Mouse (Mus musculus): Measurements from ENCODE around the gene Prune1.

The Prune1 gene

DNA sequence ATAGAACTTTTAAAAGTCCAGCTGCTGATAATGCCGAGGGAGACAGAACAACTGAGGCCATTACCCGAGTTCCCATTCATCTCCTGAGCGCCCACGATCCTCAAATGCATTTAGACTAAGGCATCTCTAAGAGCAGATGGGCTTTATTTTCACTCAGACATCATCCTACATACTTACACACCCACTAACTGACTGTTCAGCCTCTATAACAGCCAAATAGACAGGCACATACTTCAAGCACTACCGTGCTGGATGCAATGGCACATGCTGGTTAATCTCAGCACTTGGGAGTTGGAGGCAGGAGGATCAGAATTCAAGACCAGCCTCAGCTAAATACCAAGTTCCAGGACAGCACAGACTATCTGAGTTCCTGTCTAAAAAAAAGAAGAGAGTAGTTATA lies 12.1 kb downstream of the Prune1 start:
- Histone ChIP-seq H3K27me3 (ENCODE audit: insufficient read depth, low read length) (no peaks in the 10 kb centered on the region), H3K4me1 (replicated peaks; ENCODE audit: low read depth, low read length) (peaks cover 77% of the 10 kb centered on the region), H3K9me3 (ENCODE audit: low read length) (no peaks in the 10 kb centered on the region), H3K36me3 (ENCODE audit: insufficient read depth, low read length) (peaks cover 57% of the 10 kb centered on the region), H3K4me3 (replicated peaks; ENCODE audit: low read length) (peak overlapping the region; percentile 49)
- TF ChIP-seq CTCF (conservative IDR thresholded peaks at IDR 0.05; ENCODE audit: low read length), result no peak
- TF ChIP-seq POU5F1 (IDR thresholded peaks at IDR 0.05; ENCODE audit: borderline replicate concordance, low read length), result no peak
- no peak for TF ChIP-seq NANOG (IDR thresholded peaks at IDR 0.05; ENCODE audit: borderline replicate concordance, low read length)

DNA sequence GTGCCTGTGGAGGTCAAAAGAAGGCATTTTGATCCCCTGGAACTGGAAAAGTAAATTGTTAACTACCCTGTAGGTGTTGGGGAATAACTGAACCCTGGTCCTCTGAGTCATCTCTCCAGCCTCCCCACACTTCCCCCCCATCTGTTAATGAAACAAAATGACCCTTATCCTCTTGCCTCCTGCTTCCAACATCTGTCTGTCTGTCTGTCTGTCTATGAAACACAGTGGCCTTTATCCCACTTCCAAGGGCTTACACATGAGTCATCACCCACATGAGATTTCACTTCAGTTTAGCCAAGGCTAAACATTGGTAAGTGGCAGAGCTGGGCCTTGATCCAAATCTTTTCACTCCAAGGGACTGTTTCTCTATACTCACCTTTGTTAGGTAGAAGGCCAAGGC lies 14.0 kb downstream of the Prune1 start:
- Histone ChIP-seq H3K4me1 (replicated peaks; ENCODE audit: low read depth, low read length) (peaks cover 80% of the 10 kb centered on the region), H3K9me3 (ENCODE audit: low read length) (no peaks in the 10 kb centered on the region), H3K4me3 (replicated peaks; ENCODE audit: low read length) (no peak overlapping the region), H3K36me3 (ENCODE audit: insufficient read depth, low read length) (peaks cover 72% of the 10 kb centered on the region), H3K27me3 (ENCODE audit: insufficient read depth, low read length) (no peaks in the 10 kb centered on the region)
- TF ChIP-seq NANOG (IDR thresholded peaks at IDR 0.05; ENCODE audit: borderline replicate concordance, low read length) (no peak), CTCF (conservative IDR thresholded peaks at IDR 0.05; ENCODE audit: low read length) (no peak), POU5F1 (IDR thresholded peaks at IDR 0.05; ENCODE audit: borderline replicate concordance, low read length) (no peak)

DNA sequence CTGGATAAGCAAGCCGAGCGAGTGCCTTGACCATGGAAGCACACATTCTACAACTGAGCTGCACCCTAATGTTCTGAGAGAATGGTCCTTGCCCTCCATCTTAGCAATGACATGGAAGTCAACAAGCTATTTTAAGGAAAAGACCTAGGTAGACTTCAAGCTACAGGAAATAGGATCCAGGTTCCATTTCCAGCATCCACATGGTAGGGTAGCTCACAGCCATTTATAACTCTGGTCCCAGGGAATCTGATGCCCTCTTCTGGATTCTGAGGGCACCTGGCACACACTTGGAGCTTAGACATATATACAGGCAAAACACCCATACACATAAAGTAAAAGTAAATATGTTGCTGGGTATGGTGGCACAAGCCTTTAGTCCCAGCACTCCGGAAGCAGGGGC lies 15.8 kb downstream of the Prune1 start:
- peaks cover 82% of the 10 kb centered on the region for H3K36me3 ChIP-seq (ENCODE audit: insufficient read depth, low read length)
- H3K27me3 ChIP-seq (ENCODE audit: insufficient read depth, low read length), result no peaks in the 10 kb centered on the region
- no peak overlapping the region for H3K4me3 ChIP-seq (replicated peaks; ENCODE audit: low read length)
- TF ChIP-seq POU5F1 (IDR thresholded peaks at IDR 0.05; ENCODE audit: borderline replicate concordance, low read length), result no peak
- TF ChIP-seq NANOG (IDR thresholded peaks at IDR 0.05; ENCODE audit: borderline replicate concordance, low read length), result no peak
- TF ChIP-seq CTCF (conservative IDR thresholded peaks at IDR 0.05; ENCODE audit: low read length), result no peak
- no peaks in the 10 kb centered on the region for H3K9me3 ChIP-seq (ENCODE audit: low read length)
- peaks cover 64% of the 10 kb centered on the region for H3K4me1 ChIP-seq (replicated peaks; ENCODE audit: low read depth, low read length)

DNA sequence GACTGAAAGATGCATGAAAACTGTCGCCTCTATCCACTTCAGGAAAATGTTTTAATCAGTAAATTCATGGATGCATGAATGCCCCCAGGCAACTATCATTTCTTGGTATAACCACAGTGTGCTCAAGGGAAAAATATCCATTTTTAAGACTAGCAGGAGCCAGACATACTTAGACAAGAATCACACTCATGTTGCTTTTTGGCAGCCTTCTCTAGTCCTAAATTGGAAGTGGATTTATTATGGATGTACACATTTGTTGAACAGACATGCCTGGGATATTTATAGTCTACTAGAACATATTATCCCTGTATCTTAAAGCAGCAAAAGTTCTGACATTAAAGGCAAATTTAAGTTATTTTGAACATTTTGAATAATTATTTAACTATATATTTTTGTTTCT lies 17.2 kb downstream of the Prune1 start:
- TF ChIP-seq CTCF (conservative IDR thresholded peaks at IDR 0.05; ENCODE audit: low read length), result no peak
- TF ChIP-seq POU5F1 (IDR thresholded peaks at IDR 0.05; ENCODE audit: borderline replicate concordance, low read length), result no peak
- no peak for TF ChIP-seq NANOG (IDR thresholded peaks at IDR 0.05; ENCODE audit: borderline replicate concordance, low read length)
- no peaks in the 10 kb centered on the region for H3K9me3 ChIP-seq (ENCODE audit: low read length)
- H3K4me3 ChIP-seq (replicated peaks; ENCODE audit: low read length), result no peak overlapping the region
- no peaks in the 10 kb centered on the region for H3K27me3 ChIP-seq (ENCODE audit: insufficient read depth, low read length)
- peaks cover 94% of the 10 kb centered on the region for H3K36me3 ChIP-seq (ENCODE audit: insufficient read depth, low read length)
- H3K4me1 ChIP-seq (replicated peaks; ENCODE audit: low read depth, low read length), result peaks cover 61% of the 10 kb centered on the region

DNA sequence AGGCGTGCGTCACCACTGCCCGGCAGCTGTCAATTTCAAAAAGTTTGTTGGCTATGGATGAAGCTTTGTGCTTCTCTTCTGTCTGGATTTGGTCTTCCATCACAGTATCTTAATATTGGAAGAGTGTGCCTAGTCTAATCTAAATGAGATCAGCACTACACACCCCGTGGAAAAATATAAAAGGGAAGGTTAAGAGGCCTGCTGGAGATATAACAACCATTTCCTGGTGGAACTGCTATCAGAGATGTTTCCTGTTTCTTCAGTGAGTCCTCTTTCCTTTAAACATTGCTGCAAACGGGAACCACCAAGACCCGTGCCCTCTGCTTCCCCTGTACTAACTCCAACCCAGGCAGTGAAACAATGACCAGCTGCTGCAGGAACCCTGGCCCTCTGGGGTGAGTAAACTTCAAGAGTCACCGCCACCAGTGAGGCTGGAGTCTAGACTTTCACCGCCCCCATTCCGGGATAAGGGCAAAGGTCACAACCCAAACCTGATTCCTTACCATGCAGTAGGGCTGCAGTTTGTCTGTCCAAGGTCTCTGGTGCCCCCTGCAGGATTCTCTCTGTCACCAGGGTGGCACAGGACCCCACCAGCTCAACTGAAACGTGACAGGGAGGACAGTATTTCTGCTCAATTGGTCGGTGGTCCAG lies 18.7 kb downstream of the Prune1 start:
- TF ChIP-seq NANOG (IDR thresholded peaks at IDR 0.05; ENCODE audit: borderline replicate concordance, low read length), result no peak
- TF ChIP-seq CTCF (conservative IDR thresholded peaks at IDR 0.05; ENCODE audit: low read length), result peak; percentile 57
- H3K4me1 ChIP-seq (replicated peaks; ENCODE audit: low read depth, low read length), result peaks cover 52% of the 10 kb centered on the region
- H3K9me3 ChIP-seq (ENCODE audit: low read length), result no peaks in the 10 kb centered on the region
- H3K36me3 ChIP-seq (ENCODE audit: insufficient read depth, low read length), result peaks cover 99% of the 10 kb centered on the region
- no peaks in the 10 kb centered on the region for H3K27me3 ChIP-seq (ENCODE audit: insufficient read depth, low read length)
- no peak overlapping the region for H3K4me3 ChIP-seq (replicated peaks; ENCODE audit: low read length)

DNA sequence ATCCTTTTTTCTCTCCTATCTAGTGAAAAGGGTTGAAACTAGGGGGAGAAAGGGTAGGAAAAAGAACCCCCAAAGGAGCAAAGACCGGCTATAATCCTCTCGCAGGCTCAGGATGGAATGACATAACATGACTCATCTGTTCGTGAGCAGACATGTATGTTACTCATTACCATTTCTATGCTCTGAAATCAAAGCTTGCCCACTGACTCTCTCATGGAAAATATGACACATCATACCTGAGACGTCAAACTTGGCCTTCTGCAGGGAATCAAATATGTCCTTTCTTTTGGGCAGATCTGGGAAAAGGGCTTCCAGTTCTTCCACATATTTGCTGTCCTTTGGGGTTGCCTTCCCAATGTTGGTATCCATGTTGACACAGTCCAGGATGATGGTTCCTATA lies 19.9 kb downstream of the Prune1 start:
- H3K36me3 ChIP-seq (ENCODE audit: insufficient read depth, low read length), result peaks cover 99% of the 10 kb centered on the region
- H3K4me3 ChIP-seq (replicated peaks; ENCODE audit: low read length), result no peak overlapping the region
- H3K9me3 ChIP-seq (ENCODE audit: low read length), result no peaks in the 10 kb centered on the region
- no peak for TF ChIP-seq POU5F1 (IDR thresholded peaks at IDR 0.05; ENCODE audit: borderline replicate concordance, low read length)
- TF ChIP-seq NANOG (IDR thresholded peaks at IDR 0.05; ENCODE audit: borderline replicate concordance, low read length), result no peak
- TF ChIP-seq CTCF (conservative IDR thresholded peaks at IDR 0.05; ENCODE audit: low read length), result no peak
- H3K4me1 ChIP-seq (replicated peaks; ENCODE audit: low read depth, low read length), result peaks cover 53% of the 10 kb centered on the region
- H3K27me3 ChIP-seq (ENCODE audit: insufficient read depth, low read length), result no peaks in the 10 kb centered on the region

DNA sequence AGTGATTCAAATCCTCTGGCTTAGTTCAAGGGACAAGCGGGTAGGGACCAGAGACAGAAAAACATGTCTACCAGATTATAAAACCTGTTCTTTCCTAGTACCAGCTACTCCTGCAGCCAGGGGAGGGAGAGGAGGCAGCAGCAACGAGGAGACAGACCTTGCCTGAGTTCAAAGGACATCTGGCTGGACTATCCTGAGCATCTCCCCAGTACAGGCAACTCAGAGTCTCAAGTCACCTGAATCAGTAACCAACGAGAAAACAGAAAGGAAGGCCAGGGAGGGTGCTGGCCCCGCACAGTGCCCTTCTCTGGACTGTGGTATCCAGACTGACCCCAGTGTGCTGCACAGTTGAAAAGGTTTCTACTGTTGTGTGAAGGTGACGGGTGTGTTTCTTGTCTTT lies 24.9 kb downstream of the Prune1 start:
- no peak overlapping the region for H3K4me3 ChIP-seq (replicated peaks; ENCODE audit: low read length)
- peaks cover 99% of the 10 kb centered on the region for H3K36me3 ChIP-seq (ENCODE audit: insufficient read depth, low read length)
- H3K27me3 ChIP-seq (ENCODE audit: insufficient read depth, low read length), result no peaks in the 10 kb centered on the region
- H3K4me1 ChIP-seq (replicated peaks; ENCODE audit: low read depth, low read length), result peaks cover 61% of the 10 kb centered on the region
- TF ChIP-seq CTCF (conservative IDR thresholded peaks at IDR 0.05; ENCODE audit: low read length) (no peak), POU5F1 (IDR thresholded peaks at IDR 0.05; ENCODE audit: borderline replicate concordance, low read length) (no peak), NANOG (IDR thresholded peaks at IDR 0.05; ENCODE audit: borderline replicate concordance, low read length) (no peak)
- H3K9me3 ChIP-seq (ENCODE audit: low read length), result no peaks in the 10 kb centered on the region

DNA sequence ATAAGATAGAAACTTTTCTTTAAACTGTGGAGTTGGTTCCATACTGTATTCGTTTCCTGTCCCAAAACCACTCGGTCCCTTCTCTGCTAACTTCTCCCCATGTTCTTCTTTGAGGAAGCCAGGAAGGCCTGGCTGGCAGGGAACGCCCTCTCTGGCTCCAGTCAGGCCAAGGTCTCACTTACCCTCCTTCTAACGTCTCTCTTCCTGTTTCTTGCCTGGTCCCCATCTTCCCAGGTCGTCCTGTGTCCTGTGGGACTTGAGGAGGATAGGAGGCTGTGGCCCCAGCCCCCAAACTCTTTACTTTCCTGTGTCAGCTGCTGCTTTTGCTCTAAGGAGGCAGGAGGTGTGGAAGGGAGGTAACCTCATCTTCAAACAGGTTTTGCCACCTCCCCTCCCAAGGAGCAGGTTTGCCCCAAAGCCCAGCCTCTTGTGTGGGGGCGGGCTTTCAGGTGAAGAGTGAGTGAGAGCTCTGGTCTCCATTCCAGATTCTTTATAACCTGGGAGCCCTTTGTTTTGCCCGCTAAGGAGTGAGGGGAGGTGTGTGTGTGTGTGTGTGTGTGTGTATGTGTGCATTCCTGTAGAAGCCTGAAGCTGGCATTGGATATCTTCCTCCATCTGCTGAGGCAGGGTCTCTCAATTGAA lies 31.0 kb downstream of the Prune1 start, which contains the start of gene Bnipl:
Gene Bnipl (minus strand): TSS at position 411 of the 642 bp plus-strand sequence.
- TF ChIP-seq NANOG (IDR thresholded peaks at IDR 0.05; ENCODE audit: borderline replicate concordance, low read length) (no peak), POU5F1 (IDR thresholded peaks at IDR 0.05; ENCODE audit: borderline replicate concordance, low read length) (no peak), CTCF (conservative IDR thresholded peaks at IDR 0.05; ENCODE audit: low read length) (no peak)
- H3K4me3 ChIP-seq (replicated peaks; ENCODE audit: low read length), result peak within 1 kb of the TSS; percentile 62

More for the DNA sequence above, 31.0 kb downstream of the Prune1 start, which contains the start of gene Bnipl:
- Histone ChIP-seq H3K9me3 (ENCODE audit: low read length) (no peaks in the 10 kb centered on the region), H3K4me1 (replicated peaks; ENCODE audit: low read depth, low read length) (peaks cover 72% of the 10 kb centered on the region), H3K36me3 (ENCODE audit: insufficient read depth, low read length) (peaks cover 72% of the 10 kb centered on the region), H3K27me3 (ENCODE audit: insufficient read depth, low read length) (no peaks in the 10 kb centered on the region)

Measured in E14TG2a.4 (cell line).